Mouse (Mus musculus): Measurements from ENCODE around the gene Srpx2. TPM values are rescaled to one million over a fixed set of nuclear protein-coding genes. Genes with fewer than 3 reads are reported as not detected.

Srpx2 gene
- total and polyA plus RNA-seq, 3 experiments: not detected

GRCm38 (mm10) chrX:133964615-133965014, 56.4 kb downstream of the Srpx2 start:
- Histone ChIP-seq H3K27me3 (replicated peaks) (no peaks in the 10 kb centered on the region), H3K4me1 (ENCODE audit: control insufficient read depth in 1 of 2, insufficient read depth in 2 of 2) (no peaks in the 10 kb centered on the region), H3K4me2 (ENCODE audit: insufficient read depth, low read depth, poor library complexity, severe bottlenecking) (no peak overlapping the region), H3K79me2 (replicated peaks; ENCODE audit: control insufficient read depth, extremely low read depth, insufficient read depth, poor library complexity, severe bottlenecking) (no peaks in the 10 kb centered on the region), H3K4me3 (replicated peaks in 1 of 3; ENCODE audit: low read depth in 2 of 3, low read length in 2 of 3, poor library complexity in 1 of 3) (no peak overlapping the region), H3K9ac (ENCODE audit: insufficient read depth, low read depth) (no peak overlapping the region), H3K27ac (ENCODE audit: insufficient read depth, low read depth) (no peak overlapping the region), H3K36me3 (replicated peaks in 1 of 2; ENCODE audit: control insufficient read depth in 1 of 2, insufficient read depth in 1 of 2, low read length in 1 of 2) (no peaks in the 10 kb centered on the region), H3K9me3 (replicated peaks; ENCODE audit: low read length) (no peaks in the 10 kb centered on the region)
- dilution Hi-C loops (cut with MboI; ENCODE audit: extremely low pct_ligation_motif_present, extremely low pct_unique_long_range_greater_than_20kb, low sequenced_read_pairs) (no loop called here), in situ Hi-C loops (cut with MboI; ENCODE audit: low pct_ligation_motif_present, low pct_unique_long_range_greater_than_20kb, low sequenced_read_pairs) (loop anchor here (10.0 kb wide), 1 partner anchor 50 kb away; no protein-coding TSS in a partner anchor)
- TF ChIP-seq POLR2A (IDR thresholded peaks at IDR 0.05; ENCODE audit: low read depth, low read length): no peak
- TF ChIP-seq MYC (IDR thresholded peaks at IDR 0.05; ENCODE audit: low read depth, low read length): no peak
- TF ChIP-seq ZC3H11A (IDR thresholded peaks at IDR 0.05; ENCODE audit: low read depth, low read length): no peak
- no peak for TF ChIP-seq TCF12 (IDR thresholded peaks at IDR 0.05; ENCODE audit: low read depth, low read length)
- TF ChIP-seq EP300 (IDR thresholded peaks at IDR 0.05; ENCODE audit: low read length): no peak
- TF ChIP-seq RCOR1 (conservative IDR thresholded peaks at IDR 0.05; ENCODE audit: low read depth, low read length): no peak
- TF ChIP-seq NRF1 (IDR thresholded peaks at IDR 0.05; ENCODE audit: low read depth, low read length): no peak
- no peak for TF ChIP-seq PAX5 (IDR thresholded peaks at IDR 0.05; ENCODE audit: low read length)
- TF ChIP-seq CHD1 (IDR thresholded peaks at IDR 0.05; ENCODE audit: low read depth, low read length): no peak
- no peak for TF ChIP-seq MEF2A (IDR thresholded peaks at IDR 0.05; ENCODE audit: borderline replicate concordance, low read depth, low read length)
- no peak for TF ChIP-seq MAFK (IDR thresholded peaks at IDR 0.05; ENCODE audit: insufficient replicate concordance, low read length)
- no peak for TF ChIP-seq MXI1 (IDR thresholded peaks at IDR 0.05; ENCODE audit: low read depth, low read length)
- DNase-seq (ENCODE audit: extremely low read depth): no peak

DNA sequence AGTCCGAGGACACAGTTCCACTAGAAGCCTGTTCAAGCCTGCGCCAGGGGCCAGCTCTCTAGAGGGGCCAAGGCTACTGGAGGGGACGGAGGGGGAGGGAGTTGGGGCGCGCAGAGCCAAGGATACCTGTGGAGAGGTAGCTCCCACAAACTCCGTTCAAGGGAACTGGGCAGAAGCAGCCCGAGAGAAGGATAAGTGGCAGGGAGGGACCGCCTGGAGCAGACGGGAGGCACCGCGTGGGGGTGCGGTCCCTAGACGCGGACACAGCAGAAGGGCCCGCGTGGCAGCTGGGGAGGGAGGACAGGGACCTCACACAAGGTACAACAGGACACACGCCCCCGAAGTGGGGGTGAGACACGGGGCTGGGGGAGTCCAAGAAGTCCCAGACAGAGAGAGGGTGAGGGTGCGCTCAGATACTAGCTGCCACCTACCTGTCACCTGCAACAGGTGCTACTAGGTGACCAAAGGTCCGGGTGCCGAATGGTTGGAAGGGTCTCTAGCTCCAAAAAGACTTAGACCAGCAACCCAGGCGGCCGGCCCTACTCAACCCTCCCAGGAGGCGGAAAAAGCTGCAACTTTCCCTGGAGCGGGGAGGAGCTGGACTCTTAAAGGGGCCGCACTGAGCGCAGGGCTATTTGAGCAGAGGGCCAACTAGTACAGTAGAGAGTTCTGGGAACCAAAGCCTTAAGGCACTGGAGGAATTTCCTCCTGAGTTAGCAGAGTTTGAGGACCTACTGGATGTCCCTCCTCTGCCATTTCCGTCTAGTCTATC, 73.2 kb downstream of the Srpx2 start, which contains the start of gene Sytl4:
TSS of gene Sytl4 (minus strand) at position 582 of the 772 bp plus-strand sequence.
- H3K9ac ChIP-seq (ENCODE audit: insufficient read depth, low read depth): no peak within 1 kb of the TSS
- no peaks in the 10 kb centered on the region for H3K36me3 ChIP-seq (replicated peaks in 1 of 2; ENCODE audit: control insufficient read depth in 1 of 2, insufficient read depth in 1 of 2, low read length in 1 of 2)
- H3K4me3 ChIP-seq (replicated peaks in 1 of 3; ENCODE audit: low read depth in 2 of 3, low read length in 2 of 3, poor library complexity in 1 of 3): no peak within 1 kb of the TSS
- no peaks in the 10 kb centered on the region for H3K79me2 ChIP-seq (replicated peaks; ENCODE audit: control insufficient read depth, extremely low read depth, insufficient read depth, poor library complexity, severe bottlenecking)
- H3K4me1 ChIP-seq (ENCODE audit: control insufficient read depth in 1 of 2, insufficient read depth in 2 of 2): no peaks in the 10 kb centered on the region
- in situ Hi-C loops (cut with MboI; ENCODE audit: low pct_ligation_motif_present, low pct_unique_long_range_greater_than_20kb, low sequenced_read_pairs) (no loop called here), dilution Hi-C loops (cut with MboI; ENCODE audit: extremely low pct_ligation_motif_present, extremely low pct_unique_long_range_greater_than_20kb, low sequenced_read_pairs) (no loop called here)
- no peak within 1 kb of the TSS for H3K27ac ChIP-seq (ENCODE audit: insufficient read depth, low read depth)
- no peak within 1 kb of the TSS; the same call in 1 of the 2 replicates for H3K4me2 ChIP-seq (ENCODE audit: insufficient read depth, low read depth, poor library complexity, severe bottlenecking)
- TF ChIP-seq SMC3 (IDR thresholded peaks at IDR 0.05; ENCODE audit: low read depth, low read length) (no peak), TCF12 (IDR thresholded peaks at IDR 0.05; ENCODE audit: low read depth, low read length) (no peak), CHD1 (IDR thresholded peaks at IDR 0.05; ENCODE audit: low read depth, low read length) (no peak), GABPA (IDR thresholded peaks at IDR 0.05; ENCODE audit: insufficient replicate concordance, low read depth, low read length) (no peak), SIN3A (IDR thresholded peaks at IDR 0.05; ENCODE audit: low read length) (no peak), NELFE (IDR thresholded peaks at IDR 0.05; ENCODE audit: low read depth, low read length) (no peak), ELF1 (IDR thresholded peaks at IDR 0.05; ENCODE audit: low read depth, low read length) (no peak), IRF4 (IDR thresholded peaks at IDR 0.05; ENCODE audit: low read depth, low read length) (no peak), RAD21 (IDR thresholded peaks at IDR 0.05; ENCODE audit: low read depth, low read length) (no peak), CTCF (conservative IDR thresholded peaks at IDR 0.05 in 1 of 2, IDR thresholded peaks at IDR 0.05 in 1 of 2; ENCODE audit: low read depth in 2 of 2, low read length in 2 of 2) (no peak), ZMIZ1 (IDR thresholded peaks at IDR 0.05; ENCODE audit: low read depth, low read length) (no peak), NRF1 (IDR thresholded peaks at IDR 0.05; ENCODE audit: low read depth, low read length) (no peak), EP300 (IDR thresholded peaks at IDR 0.05; ENCODE audit: low read length) (no peak), ZNF384 (IDR thresholded peaks at IDR 0.05; ENCODE audit: low read depth, low read length) (no peak), UBTF (IDR thresholded peaks at IDR 0.05; ENCODE audit: low read depth, low read length) (no peak), HCFC1 (IDR thresholded peaks at IDR 0.05; ENCODE audit: low read depth, low read length) (no peak)
- no peak for DNase-seq (ENCODE audit: extremely low read depth)
- H3K27me3 ChIP-seq (replicated peaks): no peaks in the 10 kb centered on the region
- H3K9me3 ChIP-seq (replicated peaks; ENCODE audit: low read length): no peaks in the 10 kb centered on the region

Data from CH12.LX (cell line).